Mouse (Mus musculus) neural tube, embryonic 15.5 days (tissue): ENCODE results near the gene Mrvi1. TPM values are rescaled to one million over a fixed set of nuclear protein-coding genes. Genes with fewer than 3 reads are reported as not detected.

Source experiments
- ATAC-seq: fragments of 200-750 bp; cut with Nextera tagmentation; 2 replicates; pipeline ENCODE4 v1.8.0; 2017; ENCODE audit warnings: mild to moderate bottlenecking, moderate TSS enrichment, moderate library complexity; ENCODE audit not compliant: low FRiP score
- H3K27ac ChIP-seq: fragments of 300-500 bp; sonication (generic); replicated peaks from 2 replicates; pipeline ENCODE4 v1.5.1; 2015; ENCODE audit warnings: mild to moderate bottlenecking, inconsistent platforms
- H3K27me3 ChIP-seq: fragments of 300-500 bp; sonication (generic); replicated peaks from 2 replicates; pipeline ENCODE4 v1.6.1; 2015; ENCODE audit warnings: inconsistent platforms
- H3K36me3 ChIP-seq: fragments of 300-500 bp; sonication (generic); 2 replicates; pipeline ENCODE4 v1.6.1; 2015; ENCODE audit warnings: inconsistent platforms
- H3K4me1 ChIP-seq: fragments of 300-500 bp; sonication (generic); 2 replicates; pipeline ENCODE4 v1.6.1; 2015; ENCODE audit warnings: inconsistent platforms
- H3K4me2 ChIP-seq: fragments of 300-500 bp; sonication (generic); 2 replicates; pipeline ENCODE4 v1.6.1; 2015; ENCODE audit warnings: inconsistent platforms, mild to moderate bottlenecking, moderate library complexity
- H3K4me3 ChIP-seq: fragments of 300-500 bp; sonication (generic); replicated peaks from 2 replicates; pipeline ENCODE4 v1.5.1; 2015; ENCODE audit warnings: mild to moderate bottlenecking, inconsistent platforms
- H3K9ac ChIP-seq: fragments of 300-500 bp; sonication (generic); replicated peaks from 2 replicates; pipeline ENCODE4 v1.6.1; 2015; ENCODE audit warnings: mild to moderate bottlenecking, inconsistent platforms
- H3K9me3 ChIP-seq: fragments of 300-500 bp; sonication (generic); replicated peaks from 2 replicates; pipeline ENCODE4 v1.6.1; 2016; ENCODE audit warnings: inconsistent platforms
- WGBS: fragments of 180-500 bp; shearing (Covaris S2); methylation state at CpG from one replicate; pipeline ENCODE4 v1.1.7; 2015; ENCODE audit warnings: mixed read lengths; 5-methylcytosine and 5-hydroxymethylcytosine counted together
- polyA plus RNA-seq: library from polyadenylated mRNA; unstranded; fragments of >200 nt; fragmentation: Nextera tagmentation; extraction: Ambion mirVana; gene quantifications from 2 replicates; pipeline ENCODE4 v1.2.1, GENCODE M21; 2015

Mrvi1 gene
- polyA plus RNA-seq, 1 experiment from 2014 or later: 1.4 TPM

- Histone ChIP-seq H3K9ac (no peak overlapping the region), H3K4me1 (no peaks in the 10 kb centered on the region), H3K4me2 (no peak overlapping the region), H3K27ac (no peak overlapping the region), H3K9me3 (no peaks in the 10 kb centered on the region), H3K27me3 (no peaks in the 10 kb centered on the region), H3K4me3 (no peak overlapping the region), H3K36me3 (no peaks in the 10 kb centered on the region)
- ATAC-seq: no peak
- WGBS: 81% methylated on average over 4 of the region's 4 CpGs
Observed at GRCm38 (mm10) chr7:110926562-110926961, 55.7 kb downstream of the Mrvi1 start.

GRCm38 (mm10) chr7:110920331-110921261, 61.7 kb downstream of the Mrvi1 start:
- no peaks in the 10 kb centered on the region for H3K36me3 ChIP-seq
- no peak overlapping the region for H3K27ac ChIP-seq
- peaks cover 8% of the 10 kb centered on the region; the same call in 1 of the 2 replicates for H3K4me1 ChIP-seq
- no peak overlapping the region for H3K9ac ChIP-seq
- 81% methylated on average over 19 of the region's 19 CpGs for WGBS
- no peaks in the 10 kb centered on the region for H3K9me3 ChIP-seq
- no peaks in the 10 kb centered on the region for H3K27me3 ChIP-seq
- no peak overlapping the region for H3K4me2 ChIP-seq
- H3K4me3 ChIP-seq: no peak overlapping the region
- ATAC-seq: no peak

GRCm38 (mm10) chr7:110919721-110920120, 62.5 kb downstream of the Mrvi1 start:
- Histone ChIP-seq H3K27ac (no peak overlapping the region), H3K9me3 (no peaks in the 10 kb centered on the region), H3K27me3 (no peaks in the 10 kb centered on the region), H3K4me1 (peaks cover 8% of the 10 kb centered on the region; the same call in 1 of the 2 replicates), H3K9ac (no peak overlapping the region), H3K4me2 (no peak overlapping the region), H3K36me3 (no peaks in the 10 kb centered on the region), H3K4me3 (no peak overlapping the region)
- 44% methylated on average over 3 of the region's 3 CpGs for WGBS
- no peak for ATAC-seq

DNA sequence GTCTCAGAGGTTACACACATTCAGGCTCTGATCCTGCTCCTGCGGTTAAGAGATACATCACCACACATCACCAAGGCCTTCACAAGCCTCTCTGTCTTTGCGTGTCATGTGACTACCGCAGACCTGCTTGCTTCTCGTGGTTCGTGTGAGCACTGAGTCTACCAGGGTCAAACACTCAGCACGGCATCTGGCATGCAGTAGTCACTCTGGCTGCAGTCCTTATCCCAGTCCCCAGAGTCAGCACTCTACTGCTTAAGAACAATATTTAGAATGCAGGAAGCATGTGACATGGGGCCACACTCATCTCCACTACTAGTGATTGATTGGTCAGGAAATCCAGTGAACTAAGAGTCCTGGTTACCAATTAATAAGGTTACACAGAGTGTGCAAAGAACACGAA, 66.3 kb downstream of the Mrvi1 start:
- H3K4me3 ChIP-seq: no peak overlapping the region
- no peaks in the 10 kb centered on the region for H3K36me3 ChIP-seq
- H3K4me1 ChIP-seq: peaks cover 8% of the 10 kb centered on the region; the same call in 1 of the 2 replicates
- H3K9ac ChIP-seq: no peak overlapping the region
- H3K4me2 ChIP-seq: no peak overlapping the region
- 78% methylated on average over 7 of the region's 7 CpGs for WGBS
- no peaks in the 10 kb centered on the region for H3K27me3 ChIP-seq
- H3K9me3 ChIP-seq: no peaks in the 10 kb centered on the region
- no peak for ATAC-seq
- no peak overlapping the region for H3K27ac ChIP-seq

GRCm38 (mm10) chr7:110914531-110914930, 67.7 kb downstream of the Mrvi1 start:
- Histone ChIP-seq H3K27me3 (no peaks in the 10 kb centered on the region), H3K27ac (no peak overlapping the region), H3K4me2 (no peak overlapping the region), H3K9ac (no peak overlapping the region), H3K4me3 (no peak overlapping the region), H3K36me3 (no peaks in the 10 kb centered on the region), H3K4me1 (no peaks in the 10 kb centered on the region), H3K9me3 (no peaks in the 10 kb centered on the region)
- 75% methylated on average over 3 of the region's 3 CpGs for WGBS
- no peak for ATAC-seq

DNA sequence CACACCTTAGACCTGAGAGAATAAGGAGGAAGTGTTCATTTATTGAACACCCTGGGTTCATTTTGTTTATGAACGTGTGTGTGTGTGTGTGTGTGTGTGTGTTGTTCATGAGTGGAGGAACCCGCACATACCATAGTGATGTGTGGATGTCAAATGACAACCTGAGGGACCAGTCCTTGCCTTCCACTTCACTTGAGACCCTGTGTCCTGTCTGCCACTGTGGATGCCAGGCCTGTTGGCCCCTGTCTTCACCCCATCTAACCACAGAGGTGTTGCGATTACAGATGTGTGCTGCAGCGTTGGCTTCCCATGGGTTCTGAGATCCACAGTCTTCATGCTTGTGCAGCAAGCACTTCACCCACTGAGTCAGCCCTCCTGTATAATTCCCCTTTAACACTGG, 68.5 kb downstream of the Mrvi1 start:
- H3K9ac ChIP-seq: no peak overlapping the region
- no peak for ATAC-seq
- H3K4me2 ChIP-seq: no peak overlapping the region
- H3K4me3 ChIP-seq: no peak overlapping the region
- no peaks in the 10 kb centered on the region for H3K4me1 ChIP-seq
- no peaks in the 10 kb centered on the region for H3K27me3 ChIP-seq
- H3K9me3 ChIP-seq: no peaks in the 10 kb centered on the region
- no peak overlapping the region for H3K27ac ChIP-seq
- no peaks in the 10 kb centered on the region for H3K36me3 ChIP-seq
- 96% methylated on average over 4 of the region's 4 CpGs for WGBS

GRCm38 (mm10) chr7:110908209-110909144, 73.8 kb downstream of the Mrvi1 start:
- Histone ChIP-seq H3K36me3 (no peaks in the 10 kb centered on the region), H3K4me1 (no peaks in the 10 kb centered on the region), H3K4me3 (no peak overlapping the region), H3K4me2 (no peak overlapping the region), H3K9me3 (no peaks in the 10 kb centered on the region), H3K27me3 (no peaks in the 10 kb centered on the region), H3K27ac (no peak overlapping the region), H3K9ac (no peak overlapping the region)
- 83% methylated on average over 8 of the region's 8 CpGs for WGBS
- ATAC-seq: no peak

DNA sequence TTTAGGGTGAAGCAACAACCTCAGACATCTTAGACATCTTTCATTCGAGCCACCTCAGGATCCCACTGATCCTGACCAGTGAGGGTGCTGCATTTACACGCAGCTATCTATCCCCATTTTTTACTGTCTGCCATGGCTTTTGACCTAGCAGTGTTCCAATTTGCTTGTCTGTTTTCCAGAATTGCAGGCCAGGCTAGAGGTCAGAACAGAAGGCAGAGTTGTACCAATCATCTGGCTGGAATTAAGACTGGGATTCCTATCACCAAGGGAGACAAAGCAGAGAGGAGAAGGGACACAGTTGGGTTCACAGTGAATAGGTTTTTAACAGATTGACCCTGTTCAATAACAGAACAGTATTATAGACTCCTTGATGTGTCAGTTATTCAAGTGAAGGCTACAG, 75.7 kb downstream of the Mrvi1 start:
- Histone ChIP-seq H3K4me3 (no peak overlapping the region), H3K9me3 (no peaks in the 10 kb centered on the region), H3K36me3 (no peaks in the 10 kb centered on the region), H3K27ac (no peak overlapping the region), H3K27me3 (no peaks in the 10 kb centered on the region), H3K9ac (no peak overlapping the region), H3K4me2 (no peak overlapping the region), H3K4me1 (no peaks in the 10 kb centered on the region)
- no peak for ATAC-seq
- WGBS: 82% methylated on average over 2 of the region's 2 CpGs

GRCm38 (mm10) chr7:110903226-110903625, 79.0 kb downstream of the Mrvi1 start:
- Histone ChIP-seq H3K9me3 (no peaks in the 10 kb centered on the region), H3K4me2 (no peak overlapping the region), H3K4me3 (no peak overlapping the region), H3K4me1 (no peaks in the 10 kb centered on the region), H3K27me3 (no peaks in the 10 kb centered on the region), H3K27ac (no peak overlapping the region), H3K36me3 (no peaks in the 10 kb centered on the region), H3K9ac (no peak overlapping the region)
- no peak for ATAC-seq
- WGBS: 74% methylated on average over 7 of the region's 7 CpGs

- Histone ChIP-seq H3K4me2 (no peak overlapping the region), H3K36me3 (no peaks in the 10 kb centered on the region), H3K27ac (no peak overlapping the region), H3K9me3 (no peaks in the 10 kb centered on the region), H3K9ac (no peak overlapping the region), H3K4me3 (no peak overlapping the region), H3K4me1 (no peaks in the 10 kb centered on the region), H3K27me3 (no peaks in the 10 kb centered on the region)
- WGBS: 90% methylated on average over 8 of the region's 8 CpGs
- ATAC-seq: no peak
Observed at GRCm38 (mm10) chr7:110897202-110897601, 85.1 kb downstream of the Mrvi1 start.

DNA sequence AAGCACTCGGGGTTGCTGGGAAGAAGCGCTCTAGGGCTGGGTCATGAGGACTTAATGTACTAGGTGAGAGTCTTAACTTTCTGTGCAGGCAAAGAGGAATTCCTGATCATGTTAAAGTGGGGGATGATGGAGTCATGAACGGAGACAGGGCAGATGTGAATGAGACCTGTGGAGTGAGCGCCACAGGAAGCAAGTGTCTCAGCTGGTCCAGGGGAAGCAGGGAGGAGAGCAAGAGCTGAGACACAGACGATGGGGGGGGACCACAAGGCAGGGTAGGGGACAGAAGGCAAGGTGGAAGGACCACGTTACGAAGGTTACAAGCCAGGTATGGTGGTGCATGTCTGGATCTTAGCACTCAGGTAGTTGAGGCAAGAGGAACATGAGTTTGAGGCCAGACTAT, 85.8 kb downstream of the Mrvi1 start:
- Histone ChIP-seq H3K4me2 (no peak overlapping the region), H3K4me3 (no peak overlapping the region), H3K4me1 (no peaks in the 10 kb centered on the region), H3K9ac (no peak overlapping the region), H3K36me3 (no peaks in the 10 kb centered on the region), H3K27ac (no peak overlapping the region), H3K27me3 (no peaks in the 10 kb centered on the region), H3K9me3 (no peaks in the 10 kb centered on the region)
- ATAC-seq: no peak
- 94% methylated on average over 7 of the region's 7 CpGs for WGBS
